Mouse (Mus musculus) gastrocnemius, adult 8-10 months (tissue): ENCODE measurements around the gene Cln6. TPM values are rescaled to one million over a fixed set of nuclear protein-coding genes. Genes with fewer than 3 reads are reported as not detected.

Experiments
- DNase-seq, 2 experiments: peaks; one replicate each; pipeline ENCODE4 v3.0.0; 2022; ENCODE audit warnings: low spot score in 2 of 2
- total RNA-seq, 4 experiments: library from RNA; stranded (reverse); gene quantifications; 2 replicates each; pipeline ENCODE4 v1.2.4; 2022

Gene Cln6
- total RNA-seq, 4 experiments from 2014 or later: 17.1 to 21.8 (median 19.9) TPM

GRCm38 (mm10) chr9:62877825-62878224 lies 39.2 kb downstream of the Cln6 start:
- no peak for DNase-seq

GRCm38 (mm10) chr9:62881871-62882270 lies 43.3 kb downstream of the Cln6 start:
- DNase-seq: no peak

GRCm38 (mm10) chr9:62894486-62894885 lies 55.9 kb downstream of the Cln6 start:
- no peak for DNase-seq

Other genes starting within 250 kb of the Cln6 start
- gene Itga11, start 161.0 kb upstream of the Cln6 start, total RNA-seq: 1 to 10 TPM; 1.5 to 2.7 (median 2.4) TPM
- gene Fem1b, start 26.9 kb upstream of the Cln6 start, total RNA-seq: 10 to 100 TPM; 11.7 to 15.2 (median 13.0) TPM
- gene Calml4, start 19.3 kb downstream of the Cln6 start, total RNA-seq: 1 to 10 TPM in 3 of 4 experiments, under 1 TPM in 1; 0.86 to 1.9 (median 1.4) TPM
- 10 to 100 TPM; 15.2 to 21.1 (median 18.4) TPM for gene Pias1, start 149.1 kb downstream of the Cln6 start, total RNA-seq